Mouse (Mus musculus) left cerebral cortex, adult 8-10 months (tissue): ENCODE measurements at regions not wholly inside any gene's neighbourhood (a gene's known extent, or its start where the extent isn't known, plus 50 kb on each side); places are given as distances from the start of the nearest gene placed in this dataset.
"Not testable (repeated sequence)": the region's sequence is repeated elsewhere in the genome, so short reads cannot be mapped to it uniquely, and the experiment has no call there.

Experiments used
- DNase-seq, 2 experiments: peaks; one replicate each; pipeline ENCODE4 v3.0.0; 2022; ENCODE audit warnings: low spot score in 2 of 2

- no peak for DNase-seq
These were observed 202.2 kb upstream of the Sema6d start for GRCm38 (mm10) chr2:123887587-123887986.

DNA sequence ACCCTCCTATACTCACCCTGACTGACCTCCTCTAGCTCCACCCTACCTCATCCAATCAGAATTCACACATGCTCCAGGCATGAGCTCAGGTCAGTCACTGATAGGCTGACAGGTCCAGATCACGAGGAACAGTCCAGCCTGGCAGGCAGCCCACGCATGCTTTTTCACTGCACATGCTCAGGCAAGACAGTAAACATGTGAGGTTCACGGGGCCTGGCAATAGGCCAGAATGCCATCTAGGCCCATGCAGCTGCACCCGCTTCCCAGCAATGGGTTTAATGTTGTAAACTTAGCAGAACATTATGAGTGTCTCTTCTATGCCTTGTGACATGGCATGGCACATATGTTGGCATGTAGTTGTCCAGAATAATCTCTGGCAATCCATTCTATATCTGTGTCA lies 177.8 kb upstream of the Sema6d start:
- not testable (repeated sequence) for DNase-seq

- peak in 1 of 2 experiments; percentile 20 for DNase-seq
These were observed 175.7 kb upstream of the Sema6d start for GRCm38 (mm10) chr2:123914021-123914420.

- DNase-seq: peak in 1 of 2 experiments; percentile 15
These were observed 169.4 kb upstream of the Sema6d start for GRCm38 (mm10) chr2:123920418-123920817.

DNA sequence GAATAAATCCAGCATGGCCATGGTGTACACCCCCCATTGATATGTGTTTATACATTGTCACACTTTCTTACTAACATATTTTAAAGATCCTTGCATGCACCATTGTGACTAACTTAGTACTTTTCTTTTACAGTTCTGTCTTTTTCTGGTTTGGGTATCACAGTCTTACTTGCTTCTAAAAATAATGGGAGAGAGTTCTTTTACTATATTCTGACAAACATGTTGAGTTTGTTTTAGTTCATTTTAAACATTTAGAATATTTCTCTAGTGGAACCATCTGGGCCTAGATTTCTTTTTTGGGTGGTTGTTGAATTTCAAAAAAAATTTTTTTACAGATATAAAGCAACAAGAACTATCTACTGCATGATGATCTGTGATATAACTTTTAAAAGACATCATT lies 161.7 kb upstream of the Sema6d start:
- DNase-seq: no peak

DNA sequence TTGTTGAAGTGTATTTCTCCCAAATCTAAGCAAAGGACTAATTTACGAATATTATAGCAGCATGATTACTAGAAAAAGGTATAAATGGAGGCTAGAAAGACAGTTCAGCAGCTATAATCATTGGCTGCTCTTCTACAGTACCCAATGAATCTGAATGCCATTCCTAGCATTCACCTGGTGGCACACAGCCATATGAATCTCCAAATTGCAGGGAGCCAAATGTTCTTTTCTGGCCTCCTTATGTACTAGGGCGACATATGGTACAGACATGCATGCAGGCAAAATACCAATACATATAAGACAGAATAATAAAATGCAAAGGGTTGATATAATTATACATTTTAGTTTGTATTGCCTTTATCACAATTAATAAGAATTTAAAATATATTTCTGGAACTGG lies 152.9 kb upstream of the Sema6d start:
- no peak for DNase-seq

DNA sequence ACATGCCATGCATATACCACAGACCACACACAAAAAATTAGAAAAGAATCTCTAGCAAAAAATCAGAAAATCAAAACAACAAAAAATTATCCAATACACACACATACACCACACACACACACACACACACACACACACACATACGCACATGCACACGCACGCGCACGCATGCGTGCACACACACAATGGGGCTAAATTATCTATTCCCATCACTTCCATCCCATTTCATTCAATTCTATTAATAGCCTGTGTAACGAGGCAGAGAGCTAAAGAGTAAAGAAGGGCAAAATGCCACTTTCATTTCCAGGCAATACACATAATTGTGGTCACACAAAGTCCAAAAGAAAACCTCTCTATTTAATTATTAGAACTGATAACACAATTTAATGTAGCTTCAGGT lies 126.2 kb upstream of the Sema6d start:
- no peak for DNase-seq

GRCm38 (mm10) chr2:124003507-124003906 lies 86.3 kb upstream of the Sema6d start:
- no peak for DNase-seq

DNA sequence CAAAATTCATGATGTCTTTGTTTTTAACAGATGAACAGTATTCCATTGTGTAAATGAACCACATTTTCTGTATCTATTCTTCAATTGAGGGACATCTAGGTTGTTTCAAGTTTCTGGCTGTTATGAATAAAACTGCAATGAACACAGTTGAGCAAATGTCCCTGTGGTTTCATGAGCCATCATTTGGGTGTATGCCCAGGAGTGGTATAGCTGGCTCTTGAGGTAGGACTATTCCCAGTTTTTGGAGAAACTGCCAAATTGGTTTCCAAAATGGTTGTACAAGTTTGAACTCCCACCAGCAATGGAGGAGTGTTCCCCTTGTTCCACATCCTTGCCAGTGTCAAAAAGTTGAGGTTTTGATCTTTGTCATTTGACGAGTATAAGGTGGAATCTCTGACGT lies 74.2 kb upstream of the Sema6d start:
- peak in 1 of 2 experiments; percentile 9 for DNase-seq
